Mouse (Mus musculus): ENCODE data around the gene Tsen54. TPM values are rescaled to one million over a fixed set of nuclear protein-coding genes. Genes with fewer than 3 reads are reported as not detected.

Gene Tsen54
- total and polyA plus RNA-seq, 3 experiments, result 7.2 to 16.3 (median 9.3) TPM

DNA sequence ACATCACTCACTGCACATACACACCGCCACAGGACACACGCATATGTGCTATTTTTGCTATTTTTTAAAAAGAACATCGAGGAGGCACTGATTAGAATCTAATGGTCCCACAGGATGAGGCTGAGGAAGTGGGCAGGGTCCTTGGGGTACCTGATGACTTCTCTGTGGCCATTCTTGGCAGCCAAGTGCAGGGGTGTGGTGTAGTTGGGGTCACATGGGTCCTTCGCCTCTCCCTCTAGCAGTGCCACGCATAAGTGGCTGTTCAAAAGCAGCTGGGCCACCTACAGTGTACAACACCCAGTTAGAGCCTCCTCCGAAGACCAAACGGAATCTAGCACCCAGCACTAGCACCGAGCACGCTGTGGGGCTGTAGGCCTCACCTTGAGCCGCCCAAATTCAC is 8.4 kb upstream of the Tsen54 start:
- Histone ChIP-seq H3K79me2 (replicated peaks; ENCODE audit: control insufficient read depth, insufficient read depth, low read length) (peaks cover 3% of the 10 kb centered on the region; the same call in 1 of the 2 replicates), H3K9ac (ENCODE audit: low read depth, low read length) (0 out of 2 replicates have a peak overlapping the region, but pooled peaks have one; percentile 23), H3K36me3 (ENCODE audit: control insufficient read depth, insufficient read depth, low read length) (peaks cover 9% of the 10 kb centered on the region), H3K27ac (peak overlapping the region; percentile 94), H3K4me1 (ENCODE audit: control insufficient read depth, insufficient read depth, low read length) (peaks cover 23% of the 10 kb centered on the region), H3K27me3 (ENCODE audit: control insufficient read depth, insufficient read depth, low read length) (no peaks in the 10 kb centered on the region), H3K4me3 (peak overlapping the region; percentile 10; the same call in 1 of the 2 replicates)
- intact Hi-C loops (cut with DNase I), result no loop called here
- WGBS, result 60% methylated on average over 10 of the region's 10 CpGs
- TF ChIP-seq EP300 (IDR thresholded peaks at IDR 0.05; ENCODE audit: insufficient read depth, low read depth, low read length) (0 out of 2 replicates have a peak, but pooled peaks have one; percentile 37), POLR2A (IDR thresholded peaks at IDR 0.05; ENCODE audit: insufficient read depth, low read depth, low read length) (0 out of 2 replicates have a peak, but pooled peaks have one; percentile 13), CTCF (IDR thresholded peaks at IDR 0.05) (no peak)
- DNase-seq, result peak; percentile 59 to 60

- H3K36me3 ChIP-seq (ENCODE audit: control insufficient read depth, insufficient read depth, low read length), result peaks cover 9% of the 10 kb centered on the region
- peak overlapping the region; percentile 7; the same call in 1 of the 2 replicates for H3K9ac ChIP-seq (ENCODE audit: low read depth, low read length)
- no peak for TF ChIP-seq CTCF (IDR thresholded peaks at IDR 0.05)
- TF ChIP-seq POLR2A (IDR thresholded peaks at IDR 0.05; ENCODE audit: insufficient read depth, low read depth, low read length), result no peak
- no peak for TF ChIP-seq EP300 (IDR thresholded peaks at IDR 0.05; ENCODE audit: insufficient read depth, low read depth, low read length)
- WGBS, result 76% methylated on average over 6 of the region's 6 CpGs
- intact Hi-C loops (cut with DNase I), result no loop called here
- H3K27ac ChIP-seq, result peak overlapping the region; percentile 94
- no peaks in the 10 kb centered on the region for H3K27me3 ChIP-seq (ENCODE audit: control insufficient read depth, insufficient read depth, low read length)
- no peak overlapping the region for H3K4me3 ChIP-seq
- no peak for DNase-seq
- H3K79me2 ChIP-seq (replicated peaks; ENCODE audit: control insufficient read depth, insufficient read depth, low read length), result peaks cover 3% of the 10 kb centered on the region; the same call in 1 of the 2 replicates
- peaks cover 23% of the 10 kb centered on the region for H3K4me1 ChIP-seq (ENCODE audit: control insufficient read depth, insufficient read depth, low read length)
Observed at GRCm38 (mm10) chr11:115807306-115807705, 7.2 kb upstream of the Tsen54 start.

- H3K36me3 ChIP-seq (ENCODE audit: control insufficient read depth, insufficient read depth, low read length), result peaks cover 9% of the 10 kb centered on the region
- peaks cover 23% of the 10 kb centered on the region for H3K4me1 ChIP-seq (ENCODE audit: control insufficient read depth, insufficient read depth, low read length)
Observed at GRCm38 (mm10) chr11:115807971-115808370, 6.6 kb upstream of the Tsen54 start.

DNA sequence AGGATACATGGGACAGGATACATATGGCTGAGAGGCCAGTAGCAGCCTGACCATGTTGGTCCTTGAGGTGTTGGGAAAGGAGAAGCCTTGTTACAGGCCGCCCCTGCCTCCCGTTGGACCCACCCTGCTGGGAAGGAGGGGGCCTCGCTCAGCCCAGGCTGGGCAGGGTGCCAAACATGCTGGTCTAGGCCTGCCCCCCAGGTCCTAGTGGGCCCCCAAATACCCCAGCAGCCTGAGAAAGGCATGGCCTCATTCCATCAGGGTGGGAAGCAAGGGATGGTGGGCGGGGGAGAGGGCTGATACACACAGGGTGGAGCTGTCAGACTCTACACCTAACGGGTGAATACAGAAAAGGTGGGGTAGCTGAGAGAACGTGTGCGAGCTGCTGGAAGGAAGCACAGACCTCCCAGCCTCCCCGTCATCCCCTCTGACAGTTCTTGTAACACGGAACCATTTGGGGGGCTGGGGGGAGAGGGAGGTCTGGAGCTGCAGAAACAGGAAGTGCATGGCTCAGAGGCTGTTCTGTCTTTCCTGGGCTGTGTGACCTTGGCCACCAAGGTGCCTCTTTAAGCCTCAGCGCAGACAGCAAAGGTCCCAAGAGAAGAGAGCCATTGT is 5.7 kb upstream of the Tsen54 start:
- Histone ChIP-seq H3K9ac (ENCODE audit: low read depth, low read length) (peak overlapping the region; percentile 47), H3K27me3 (ENCODE audit: control insufficient read depth, insufficient read depth, low read length) (no peaks in the 10 kb centered on the region), H3K27ac (peak overlapping the region; percentile 94), H3K4me3 (peak overlapping the region; percentile 39), H3K4me1 (ENCODE audit: control insufficient read depth, insufficient read depth, low read length) (peaks cover 20% of the 10 kb centered on the region), H3K79me2 (replicated peaks; ENCODE audit: control insufficient read depth, insufficient read depth, low read length) (peaks cover 4% of the 10 kb centered on the region; the same call in 1 of the 2 replicates), H3K36me3 (ENCODE audit: control insufficient read depth, insufficient read depth, low read length) (peaks cover 9% of the 10 kb centered on the region)
- 17% methylated on average over 10 of the region's 10 CpGs for WGBS
- no peak for TF ChIP-seq EP300 (IDR thresholded peaks at IDR 0.05; ENCODE audit: insufficient read depth, low read depth, low read length)
- TF ChIP-seq CTCF (IDR thresholded peaks at IDR 0.05), result no peak
- no peak for TF ChIP-seq POLR2A (IDR thresholded peaks at IDR 0.05; ENCODE audit: insufficient read depth, low read depth, low read length)
- DNase-seq, result peak; percentile 65 to 70
- intact Hi-C loops (cut with DNase I), result loop anchor here (1.0 kb wide), 1 partner anchor 30 kb away; no protein-coding TSS in a partner anchor

More at GRCm38 (mm10) chr11:115807971-115808370, 6.6 kb upstream of the Tsen54 start:
- peak overlapping the region; percentile 47 for H3K9ac ChIP-seq (ENCODE audit: low read depth, low read length)
- WGBS, result 57% methylated on average over 11 of the region's 11 CpGs
- peak overlapping the region; percentile 94 for H3K27ac ChIP-seq
- peaks cover 4% of the 10 kb centered on the region; the same call in 1 of the 2 replicates for H3K79me2 ChIP-seq (replicated peaks; ENCODE audit: control insufficient read depth, insufficient read depth, low read length)
- H3K27me3 ChIP-seq (ENCODE audit: control insufficient read depth, insufficient read depth, low read length), result no peaks in the 10 kb centered on the region
- peak overlapping the region; percentile 39 for H3K4me3 ChIP-seq
- peak in 1 of 2 experiments; percentile 46 for DNase-seq
- no peak for TF ChIP-seq CTCF (IDR thresholded peaks at IDR 0.05)
- intact Hi-C loops (cut with DNase I), result no loop called here

DNA sequence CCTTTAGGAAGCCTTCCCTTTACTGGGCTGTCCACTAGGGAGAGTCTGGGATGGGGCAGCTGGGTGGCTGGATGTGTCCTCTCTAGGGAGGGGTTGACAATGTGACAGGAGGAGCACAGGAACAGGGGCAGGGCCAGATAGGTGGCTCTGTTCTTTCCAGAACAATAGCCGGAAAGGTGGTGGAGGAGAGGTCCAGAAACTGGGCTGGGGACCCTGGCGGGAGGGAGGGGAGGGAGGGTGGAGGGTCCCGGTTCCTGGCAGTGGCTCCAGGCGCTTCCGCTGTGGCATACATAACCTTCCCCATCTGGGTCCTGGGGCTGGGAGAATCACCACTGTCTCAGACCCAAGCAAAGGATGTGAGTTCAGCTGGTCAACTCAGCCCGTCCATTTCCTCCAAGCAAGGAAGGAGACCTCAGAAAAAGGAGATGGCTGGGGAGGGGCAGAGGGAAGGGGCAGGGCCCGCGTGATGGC is 5.2 kb upstream of the Tsen54 start:
- Histone ChIP-seq H3K4me3 (peak overlapping the region; percentile 95), H3K36me3 (ENCODE audit: control insufficient read depth, insufficient read depth, low read length) (peaks cover 9% of the 10 kb centered on the region), H3K79me2 (replicated peaks; ENCODE audit: control insufficient read depth, insufficient read depth, low read length) (peaks cover 4% of the 10 kb centered on the region; the same call in 1 of the 2 replicates), H3K9ac (ENCODE audit: low read depth, low read length) (peak overlapping the region; percentile 78), H3K4me1 (ENCODE audit: control insufficient read depth, insufficient read depth, low read length) (peaks cover 20% of the 10 kb centered on the region), H3K27me3 (ENCODE audit: control insufficient read depth, insufficient read depth, low read length) (no peaks in the 10 kb centered on the region), H3K27ac (peak overlapping the region; percentile 94)
- peak; percentile 74 to 83 for DNase-seq
- TF ChIP-seq EP300 (IDR thresholded peaks at IDR 0.05; ENCODE audit: insufficient read depth, low read depth, low read length) (peak; percentile 68; the same call in 1 of the 2 replicates), POLR2A (IDR thresholded peaks at IDR 0.05; ENCODE audit: insufficient read depth, low read depth, low read length) (peak; percentile 73), CTCF (IDR thresholded peaks at IDR 0.05) (peak; percentile 53)
- intact Hi-C loops (cut with DNase I), result loop anchor here (1.0 kb wide), 1 partner anchor 30 kb away; no protein-coding TSS in a partner anchor
- 22% methylated on average over 8 of the region's 8 CpGs for whole genome bisulfite sequencing

DNA sequence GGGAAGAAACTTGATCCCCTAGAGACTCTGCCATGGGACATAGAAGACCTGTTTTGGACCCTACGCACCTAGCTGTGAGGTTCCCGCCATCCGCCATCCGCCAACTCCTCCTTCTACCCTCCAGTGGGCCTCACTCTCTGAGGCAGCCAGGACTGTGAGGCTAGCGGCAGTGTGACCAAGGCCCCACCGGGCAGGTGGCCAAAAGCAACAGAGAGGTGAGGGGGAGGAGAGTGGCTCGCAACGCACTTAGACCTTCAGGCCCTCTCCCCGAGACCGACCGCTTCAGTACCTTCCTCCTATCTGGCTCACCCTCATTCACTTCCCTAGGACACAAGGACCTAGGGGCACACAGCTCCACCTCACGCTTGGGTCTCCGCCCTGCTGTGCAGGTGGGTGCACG is 4.1 kb upstream of the Tsen54 start:
- TF ChIP-seq EP300 (IDR thresholded peaks at IDR 0.05; ENCODE audit: insufficient read depth, low read depth, low read length) (0 out of 2 replicates have a peak, but pooled peaks have one; percentile 22), POLR2A (IDR thresholded peaks at IDR 0.05; ENCODE audit: insufficient read depth, low read depth, low read length) (peak; percentile 63), CTCF (IDR thresholded peaks at IDR 0.05) (no peak)
- Histone ChIP-seq H3K27ac (peak overlapping the region; percentile 94), H3K36me3 (ENCODE audit: control insufficient read depth, insufficient read depth, low read length) (peaks cover 9% of the 10 kb centered on the region), H3K4me1 (ENCODE audit: control insufficient read depth, insufficient read depth, low read length) (peaks cover 20% of the 10 kb centered on the region), H3K79me2 (replicated peaks; ENCODE audit: control insufficient read depth, insufficient read depth, low read length) (peaks cover 4% of the 10 kb centered on the region; the same call in 1 of the 2 replicates), H3K4me3 (peak overlapping the region; percentile 95), H3K27me3 (ENCODE audit: control insufficient read depth, insufficient read depth, low read length) (no peaks in the 10 kb centered on the region), H3K9ac (ENCODE audit: low read depth, low read length) (peak overlapping the region; percentile 78)
- DNase-seq, result peak; percentile 75 to 76
- 28% methylated on average over 14 of the region's 14 CpGs for WGBS
- intact Hi-C loops (cut with DNase I), result loop anchor here (5.0 kb wide), 1 partner anchor 163 kb away; no protein-coding TSS in a partner anchor

Data from heart, adult 2 months (tissue).